Mouse (Mus musculus): ENCODE measurements around the gene Cog4.
"Not testable (repeated sequence)": the region's sequence is repeated elsewhere in the genome, so short reads cannot be mapped to it uniquely, and the experiment has no call there.

The Cog4 gene

DNA sequence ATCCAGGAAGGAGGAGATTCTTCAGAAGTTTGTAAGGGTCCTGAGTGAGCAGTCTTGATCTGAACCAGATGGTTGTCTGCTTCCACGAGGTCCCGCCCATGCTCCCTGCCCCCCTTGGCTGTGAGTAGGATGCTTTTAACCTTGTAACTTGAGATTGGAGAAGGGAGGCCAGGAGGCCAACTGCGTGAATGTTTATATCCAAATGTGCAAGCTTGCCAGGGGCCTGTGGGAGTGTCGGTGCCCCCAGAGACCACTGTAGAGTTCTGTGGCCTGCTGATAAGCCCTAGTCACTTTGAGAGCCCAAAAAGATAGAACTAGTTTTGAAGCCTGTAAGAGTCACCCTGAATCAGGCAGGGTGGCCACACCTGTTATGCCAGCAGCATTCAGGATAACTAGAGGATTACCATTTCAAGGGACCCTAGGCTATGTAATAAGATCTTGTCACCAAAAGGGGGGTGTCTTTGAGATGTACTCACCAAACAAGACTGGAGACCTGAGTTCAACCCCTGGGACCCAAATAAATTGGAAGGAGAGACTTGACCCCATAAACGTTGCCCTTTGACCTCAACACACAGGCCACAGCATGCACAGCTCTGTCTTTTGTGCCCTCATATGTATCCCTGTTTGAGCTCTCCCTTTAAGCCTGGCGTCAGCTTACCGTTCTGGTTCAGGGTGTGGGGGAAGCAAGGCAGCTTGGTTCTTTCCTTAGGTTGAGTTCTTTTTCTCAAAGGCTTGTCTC, 75.3 kb downstream of the Cog4 start:
- DNase-seq (ENCODE audit: low spot score in 2 of 2): no peak

DNA sequence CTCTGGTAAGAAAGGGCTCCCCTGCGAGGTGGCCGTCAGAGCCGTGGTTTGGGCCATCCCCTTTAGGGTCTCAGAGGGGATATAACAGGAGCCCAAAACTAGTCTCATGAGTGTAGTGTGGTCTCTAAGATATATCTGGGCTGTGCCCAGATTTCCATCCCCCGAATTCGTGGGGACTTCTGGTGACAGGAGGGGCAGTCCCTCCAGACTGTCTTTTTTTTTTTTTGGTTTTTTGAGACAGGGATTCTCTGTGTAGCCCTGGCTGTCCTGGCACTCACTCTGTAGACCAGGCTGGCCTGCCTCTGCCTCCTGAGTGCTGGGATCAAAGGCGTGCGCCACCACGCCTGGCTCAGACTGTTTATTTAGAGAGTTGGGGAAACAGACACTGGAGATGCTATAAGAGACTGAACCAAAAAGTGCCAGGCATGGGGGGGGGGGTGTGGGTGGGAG, 79.3 kb downstream of the Cog4 start:
- DNase-seq (ENCODE audit: low spot score in 2 of 2): no peak

DNA sequence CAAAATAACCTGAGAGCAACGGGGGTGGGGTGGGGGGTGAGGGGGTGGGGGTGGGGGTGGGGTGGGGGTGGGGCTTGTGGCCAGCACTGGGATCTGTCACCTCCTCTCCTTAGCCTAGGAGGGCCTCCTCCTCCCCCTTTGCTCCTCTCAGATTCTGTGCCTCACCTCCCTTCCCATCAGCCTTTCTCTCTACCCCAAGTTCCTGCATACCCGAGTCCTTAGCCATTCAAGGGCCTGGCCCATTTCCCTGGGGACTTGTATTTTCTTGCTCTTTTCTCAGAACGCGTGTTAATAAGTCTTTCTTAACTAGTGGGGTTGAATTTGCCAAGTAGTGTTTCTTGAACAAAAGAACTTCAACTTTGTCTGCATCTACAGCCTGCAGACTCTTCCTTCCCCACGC, 80.3 kb downstream of the Cog4 start:
- DNase-seq (ENCODE audit: low spot score in 2 of 2): no peak

DNA sequence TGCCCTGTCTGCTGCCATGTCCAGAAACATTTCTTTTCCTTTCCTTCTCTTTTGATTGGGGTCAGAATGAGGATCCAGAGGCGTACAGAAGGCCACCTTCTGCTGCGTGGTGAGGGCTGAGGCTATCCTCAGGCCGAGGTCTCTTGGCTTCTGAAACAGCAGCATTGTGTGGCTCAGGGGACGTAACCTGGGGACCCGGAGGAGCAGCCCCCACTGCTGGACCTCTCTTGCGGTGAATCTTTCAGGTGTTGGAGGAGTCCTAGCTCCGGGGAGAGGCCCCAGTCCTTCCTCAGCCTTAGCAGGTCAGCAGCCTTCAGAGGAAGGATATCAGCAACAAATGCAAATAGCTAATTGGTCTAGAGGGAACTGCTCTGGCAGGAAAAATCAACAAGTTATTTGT, 82.0 kb downstream of the Cog4 start:
- no peak for DNase-seq (ENCODE audit: low spot score in 2 of 2)

DNA sequence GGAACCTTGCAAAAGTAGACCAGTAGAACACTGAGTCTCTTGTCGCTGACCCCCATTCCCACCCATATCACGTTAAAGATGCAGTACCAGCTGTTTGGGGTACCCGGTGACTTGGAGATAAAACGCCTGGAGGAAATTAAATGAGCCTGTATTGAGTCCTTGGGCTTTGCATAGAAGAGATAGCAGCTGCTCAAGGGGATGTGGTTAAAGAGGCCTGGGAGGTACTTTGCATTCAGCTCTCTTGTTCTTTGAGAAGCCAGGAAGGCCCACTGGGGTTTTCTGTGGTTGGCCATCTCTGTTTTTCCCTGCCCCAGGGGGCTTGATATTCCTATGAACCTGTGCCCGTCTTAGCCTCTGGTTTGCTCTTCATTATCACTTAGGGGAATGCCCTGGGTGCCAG, 82.7 kb downstream of the Cog4 start:
- DNase-seq (ENCODE audit: low spot score in 2 of 2): no peak

DNA sequence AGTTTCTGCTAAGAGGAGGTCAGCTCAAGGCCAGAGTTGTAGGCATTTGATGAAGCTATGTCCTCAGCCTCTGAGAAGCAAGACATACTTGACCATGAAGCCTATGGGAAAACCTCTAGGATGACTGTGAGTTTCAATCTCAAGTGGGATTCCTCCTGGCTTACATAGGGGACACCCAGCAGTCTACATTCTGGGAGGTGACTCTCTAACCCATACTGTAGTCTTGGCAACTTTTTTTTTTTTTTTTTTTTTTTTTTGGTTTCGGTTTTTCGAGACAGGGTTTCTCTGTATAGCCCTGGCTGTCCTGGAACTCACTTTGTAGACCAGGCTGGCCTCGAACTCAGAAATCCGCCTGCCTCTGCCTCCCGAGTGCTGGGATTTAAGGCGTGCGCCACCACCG, 83.3 kb downstream of the Cog4 start:
- not testable (repeated sequence) for DNase-seq (ENCODE audit: low spot score in 2 of 2)

DNA sequence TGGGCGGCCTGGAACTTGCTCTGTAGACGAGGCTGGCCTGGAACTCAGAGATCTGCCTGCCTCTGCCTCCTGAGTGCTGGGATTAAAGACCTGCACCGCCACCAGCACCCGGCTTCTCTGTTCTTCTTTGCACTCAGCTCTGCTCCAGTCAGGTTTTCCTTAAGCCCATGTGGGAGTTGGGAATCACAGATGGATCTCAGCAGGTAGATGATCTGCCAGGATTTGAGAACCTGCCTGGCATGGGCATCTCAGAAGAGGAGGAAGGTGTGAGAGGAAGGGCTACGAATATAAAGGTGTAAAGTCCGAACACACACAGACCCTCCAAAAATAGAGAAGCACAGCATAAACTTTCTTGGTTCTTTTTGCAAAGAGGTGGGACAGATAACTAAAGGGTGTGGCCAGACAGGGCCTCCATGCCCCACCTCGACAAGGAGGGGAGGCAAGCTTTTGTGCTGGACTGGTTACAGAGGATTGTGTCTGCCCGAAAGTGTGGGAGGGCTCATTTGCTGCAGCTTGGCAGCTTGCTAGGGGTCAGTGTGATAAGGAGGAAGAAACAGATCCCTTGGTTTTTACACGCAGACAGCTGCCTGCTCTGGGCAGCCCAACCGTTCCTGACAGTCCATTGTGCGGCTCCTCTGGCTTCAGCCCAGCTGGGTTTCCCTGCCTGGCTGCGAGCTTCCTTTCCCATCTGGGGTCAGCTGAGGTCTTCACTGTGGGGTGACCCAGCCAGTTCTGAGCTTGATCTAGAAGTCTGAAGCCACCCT, 85.0 kb downstream of the Cog4 start:
- DNase-seq (ENCODE audit: low spot score in 2 of 2): no peak

Data from frontal cortex, postnatal 25 days (tissue).